Mouse (Mus musculus) forelimb bud, embryonic 11.5 days (tissue): Measurements from ENCODE around the gene Lta.
"Not testable (repeated sequence)": the region's sequence is repeated elsewhere in the genome, so short reads cannot be mapped to it uniquely, and the experiment has no call there.

Experiments used
- DNase-seq: peaks from one replicate; pipeline ENCODE4 v3.0.0-alpha.2; 2012; ENCODE audit warnings: low read depth, low spot score

The Lta gene

GRCm38 (mm10) chr17:35239700-35240099 is 34.5 kb upstream of the Lta start:
- no peak for DNase-seq

DNA sequence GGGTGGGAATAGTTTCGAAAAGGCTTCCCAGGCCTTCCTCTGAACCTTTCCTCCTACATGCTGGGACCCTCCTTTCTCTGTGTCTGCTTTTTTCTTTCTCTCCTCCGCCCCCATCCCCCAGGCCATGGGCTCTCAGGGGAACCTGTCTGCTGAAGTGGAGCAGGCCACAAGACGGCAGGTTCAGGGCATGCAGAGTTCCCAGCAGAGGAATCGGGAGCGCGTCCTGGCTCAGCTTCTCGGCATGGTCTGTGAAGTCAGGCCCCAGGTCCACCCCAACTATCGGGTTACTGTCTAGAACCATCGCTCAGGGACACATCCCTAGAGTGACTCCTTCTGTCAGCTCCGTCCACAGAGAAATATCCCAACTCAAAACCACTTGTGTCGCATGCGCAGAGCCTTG is 32.4 kb upstream of the Lta start:
- no peak for DNase-seq

- DNase-seq, result no peak
Observed at GRCm38 (mm10) chr17:35236996-35237395, 31.8 kb upstream of the Lta start.

DNA sequence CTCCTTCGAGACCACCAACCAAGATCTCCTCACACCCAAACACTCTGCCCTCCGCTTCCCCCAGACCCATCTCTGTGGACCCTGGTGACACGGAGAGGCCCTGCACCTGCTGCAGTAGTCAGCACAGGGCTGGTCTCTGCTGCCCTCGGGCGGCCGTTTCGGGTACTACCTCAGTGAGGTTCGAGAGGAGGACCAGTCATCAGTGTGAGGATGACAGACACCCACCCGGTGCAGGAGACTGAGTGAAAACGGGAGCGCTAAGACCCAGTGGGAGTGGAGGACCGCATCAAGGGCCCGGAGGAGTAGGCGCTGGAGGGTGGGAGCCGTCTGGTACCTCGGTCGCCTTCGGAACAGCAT is 31.2 kb upstream of the Lta start:
- DNase-seq, result peak; percentile 91

DNA sequence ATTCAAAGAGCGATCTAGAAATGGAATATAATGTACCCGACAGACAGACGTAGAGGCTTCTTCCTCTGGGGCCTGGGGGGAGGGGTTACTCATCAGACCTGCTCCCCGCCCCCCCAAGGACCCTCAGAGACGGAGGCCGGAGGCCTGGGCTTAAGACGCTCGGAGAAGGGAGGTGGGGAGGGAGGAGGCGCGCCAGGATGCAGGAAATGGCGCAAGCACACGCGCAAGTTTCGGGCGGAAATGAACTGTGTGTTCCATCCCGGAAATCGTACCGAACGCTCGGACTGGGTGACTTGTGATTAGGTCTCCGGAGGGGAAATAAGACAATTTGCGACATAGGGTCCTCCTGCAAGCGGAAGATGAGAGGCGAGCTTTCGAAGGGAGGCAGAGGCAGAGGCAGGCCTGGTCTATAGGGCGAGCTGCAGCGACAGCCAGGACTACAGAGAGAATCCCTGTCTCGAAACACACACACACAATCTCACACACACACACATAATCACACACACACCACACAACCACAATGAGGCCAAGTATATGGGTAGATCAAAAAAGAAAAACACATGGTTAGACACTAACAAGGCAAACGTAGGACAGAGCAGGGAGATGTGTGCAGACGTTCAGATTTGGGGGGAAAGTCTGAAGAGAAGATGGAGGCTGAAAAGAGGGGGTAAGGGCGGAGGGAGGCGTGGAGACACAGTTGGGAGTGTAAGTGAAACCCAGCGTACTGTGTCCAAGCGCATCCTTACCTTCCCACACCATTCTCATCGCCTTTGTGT is 30.7 kb upstream of the Lta start, which contains the start of gene Nfkbil1:
Nfkbil1 (minus strand) TSS at position 179 of the 776 bp plus-strand sequence.
- peak; percentile 94 for DNase-seq

- no peak for DNase-seq
Observed at GRCm38 (mm10) chr17:35234903-35235302, 29.8 kb upstream of the Lta start.

GRCm38 (mm10) chr17:35234090-35234489 is 28.9 kb upstream of the Lta start:
- not testable (repeated sequence) for DNase-seq

- no peak for DNase-seq
Observed at GRCm38 (mm10) chr17:35233114-35233980, 28.2 kb upstream of the Lta start, which contains the start of gene Atp6v1g2. Atp6v1g2 (plus strand) TSS chr17:35233660.

GRCm38 (mm10) chr17:35232659-35233058 is 27.5 kb upstream of the Lta start:
- no peak for DNase-seq

DNA sequence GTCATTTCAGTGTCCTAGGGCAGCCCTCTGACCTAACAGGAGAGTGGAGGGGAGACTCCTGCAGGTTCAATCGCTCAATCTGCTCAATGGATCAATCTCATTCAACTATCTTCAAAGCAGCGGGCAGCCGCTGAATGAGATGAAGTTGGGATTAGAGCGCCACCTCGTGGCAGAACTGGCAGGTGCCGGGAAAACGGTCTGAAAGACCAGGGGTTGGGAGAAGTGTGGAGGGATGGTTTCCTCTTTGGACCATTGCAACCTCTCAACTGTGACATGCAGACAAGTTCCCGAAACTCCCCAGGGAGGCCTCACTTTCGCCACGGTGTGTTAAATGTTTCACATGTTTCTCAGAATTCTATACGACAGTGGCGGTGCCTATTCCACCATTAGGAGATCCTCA is 26.9 kb upstream of the Lta start:
- peak; percentile 84 for DNase-seq

GRCm38 (mm10) chr17:35231022-35231421 is 25.9 kb upstream of the Lta start:
- DNase-seq, result no peak

GRCm38 (mm10) chr17:35226561-35227046 is 21.5 kb upstream of the Lta start:
- DNase-seq, result no peak

DNA sequence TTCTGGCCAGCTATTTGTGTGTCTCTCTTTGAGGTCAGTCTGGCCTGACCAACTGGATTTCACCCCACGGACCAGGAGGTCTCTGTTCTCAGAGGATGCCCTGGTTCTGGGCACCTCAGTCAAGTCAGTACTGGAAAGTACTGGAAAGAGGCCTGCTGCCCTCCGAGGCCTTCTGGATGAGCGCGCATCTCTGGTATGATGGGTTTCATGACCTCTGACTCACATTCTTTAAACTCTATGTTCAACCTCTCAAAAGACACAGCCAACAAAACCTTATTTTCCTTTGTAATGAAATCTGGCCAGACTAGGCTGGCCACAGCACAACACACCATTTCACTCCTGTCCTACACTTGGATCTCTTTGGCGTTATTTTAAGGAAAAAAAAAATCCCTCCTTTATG is 20.3 kb upstream of the Lta start:
- no peak for DNase-seq

GRCm38 (mm10) chr17:35224641-35225040 is 19.5 kb upstream of the Lta start:
- no peak for DNase-seq

- DNase-seq, result no peak
Observed at GRCm38 (mm10) chr17:35222299-35222698, 17.1 kb upstream of the Lta start.

DNA sequence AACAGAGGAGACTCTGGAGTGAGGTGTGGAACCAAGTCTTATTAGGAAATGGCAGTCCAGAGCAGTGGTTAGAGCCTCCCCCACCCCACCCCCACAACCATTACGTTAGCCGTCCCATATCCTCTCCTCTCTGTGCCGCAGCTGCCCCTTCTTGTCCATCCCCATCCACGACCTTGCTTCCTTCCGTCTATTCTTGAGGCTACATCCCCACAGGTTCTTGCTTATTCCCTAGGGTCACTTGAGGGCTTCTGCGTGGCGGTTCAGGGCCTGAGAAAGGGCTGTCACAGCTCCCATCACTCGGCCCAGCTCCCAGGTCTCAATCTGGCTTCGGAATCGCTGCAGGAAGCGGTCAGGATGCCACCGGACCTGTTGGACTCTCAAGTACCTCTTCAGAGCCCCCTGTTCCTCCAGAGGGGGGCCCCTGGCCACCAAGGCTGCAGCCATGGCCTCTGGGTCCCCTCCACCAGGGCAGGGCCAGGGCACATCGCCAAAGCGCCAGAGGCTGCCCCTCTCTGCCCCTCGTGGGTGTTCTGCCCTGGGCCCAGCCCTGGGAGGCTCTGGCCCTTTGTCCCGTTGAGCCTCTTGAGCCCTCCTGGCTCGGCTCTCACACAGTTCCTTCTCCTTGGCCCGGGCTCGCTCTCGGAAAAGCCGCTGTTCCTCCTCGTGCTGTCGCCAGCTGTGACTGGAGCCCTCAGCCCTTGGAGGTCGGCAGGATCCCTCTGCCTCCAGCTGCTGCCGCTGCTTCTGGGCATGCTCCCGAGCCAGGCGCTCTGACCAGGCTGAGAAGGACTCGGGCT is 15.2 kb upstream of the Lta start, which contains the start of gene Gm16181:
Gm16181 (plus strand) TSS at position 679 of the 797 bp plus-strand sequence.
- no peak for DNase-seq

DNA sequence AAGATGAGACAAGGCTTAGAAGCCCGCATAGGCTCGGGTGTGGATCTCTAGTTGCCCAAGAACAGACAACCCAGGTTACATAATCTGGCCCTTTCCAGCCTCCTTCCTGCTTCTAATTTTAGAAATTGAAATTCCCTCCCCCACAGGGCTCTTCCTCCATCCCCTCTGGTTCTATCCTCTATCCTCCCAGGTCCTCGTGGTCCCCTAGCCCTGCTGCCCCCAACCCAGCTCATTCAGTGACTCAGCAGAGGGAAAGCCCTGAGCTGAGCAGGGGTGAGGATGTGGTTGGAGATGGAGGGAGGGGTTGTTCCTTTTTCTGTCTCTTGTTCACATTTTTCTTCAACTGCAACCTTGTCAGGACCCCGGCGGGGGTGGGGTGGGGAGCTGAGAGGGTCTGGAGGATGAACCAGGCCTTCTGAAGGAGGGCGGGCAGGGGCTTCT is 14.5 kb upstream of the Lta start:
- no peak for DNase-seq

GRCm38 (mm10) chr17:35218516-35219193 is 13.5 kb upstream of the Lta start:
- no peak for DNase-seq

DNA sequence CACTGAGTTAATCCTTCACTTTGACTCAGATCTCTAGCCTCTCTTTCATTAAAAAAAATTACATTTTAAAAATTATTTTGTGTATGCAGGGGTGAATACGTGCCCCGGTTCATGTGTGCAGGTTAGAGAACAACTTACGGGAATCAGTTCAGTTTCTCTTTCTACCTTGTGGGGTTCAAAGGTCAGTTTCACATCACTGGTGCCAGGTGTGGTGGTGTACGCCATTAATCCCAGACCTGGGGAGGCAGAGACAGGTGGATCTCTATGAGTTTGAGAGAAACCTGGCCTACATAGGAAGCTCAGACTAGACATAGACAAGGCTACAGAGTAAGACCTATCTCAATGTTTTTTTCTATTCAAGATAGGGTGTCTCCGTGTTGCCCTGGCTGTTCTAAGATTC is 7.9 kb upstream of the Lta start:
- no peak for DNase-seq

DNA sequence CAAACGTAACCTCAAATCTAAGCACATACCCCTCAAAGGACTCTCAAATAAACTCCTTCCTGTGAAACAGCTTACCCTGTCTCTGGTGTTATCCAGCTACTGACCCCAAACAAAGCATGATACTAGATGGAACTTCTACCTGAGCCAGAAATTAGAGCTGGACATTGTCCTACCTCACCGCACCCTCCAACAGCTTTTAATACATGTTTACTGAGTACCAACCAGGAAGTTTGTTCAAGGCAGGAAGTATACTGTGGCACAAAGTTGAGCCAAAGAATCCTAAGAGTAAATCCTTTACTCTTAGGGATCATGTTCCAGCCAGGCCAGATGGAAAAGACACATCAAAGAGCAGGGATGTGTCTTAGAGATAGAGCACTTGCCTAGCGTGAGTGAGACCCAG is 5.4 kb upstream of the Lta start:
- DNase-seq, result no peak
